21 mouse cellular contexts compared by ENCODE assay signal in genomic region chr1:42006235-42006634, GRCm38 (mm10).
DNase-seq lines count a peak whose midpoint lies in the region; ATAC-seq lines count a peak whose summit lies in the region.
"Had no signal": no experiment of that assay in that cellular context is flagged by ENCODE, and none has a peak within 500 bp of the region (broad histone marks: within the 10 kb centered on the region; RNA-seq: fewer than 3 reads in every experiment).

No protein-coding gene starts in this region.

- no peak overlapping the region for H3K9ac ChIP-seq in embryonic facial prominence, embryonic 14.5 days (ENCODE audit: low read depth, low read length)
- H3K9ac ChIP-seq: embryonic facial prominence, embryonic 12.5 days; heart, embryonic 15.5 days; midbrain, embryonic 12.5 days; stomach, embryonic 15.5 days had no signal

- WGBS in embryonic facial prominence, embryonic 14.5 days: 70% methylated on average over 6 of the region's 6 CpGs
- 89% methylated on average over 6 of the region's 6 CpGs for WGBS in embryonic facial prominence, embryonic 10.5 days

- intact Hi-C loops in left cerebral cortex, postnatal 25 days (cut with DNase I): no loop called here
- intact Hi-C loops in left cerebral cortex, postnatal 10 days (cut with DNase I): no loop called here
- intact Hi-C loops in heart, postnatal 25 days (cut with DNase I): no loop called here

- H3K9me3 ChIP-seq in embryonic facial prominence, embryonic 14.5 days (ENCODE audit: control insufficient read depth, low read length): no peaks in the 10 kb centered on the region
- no peaks in the 10 kb centered on the region for H3K9me3 ChIP-seq in embryonic facial prominence, embryonic 10.5 days
- H3K9me3 ChIP-seq: embryonic facial prominence, embryonic 12.5 days; heart, embryonic 15.5 days; hindbrain, embryonic 10.5 days; midbrain, embryonic 12.5 days; stomach, embryonic 15.5 days had no signal

- H3K27me3 ChIP-seq in embryonic facial prominence, embryonic 14.5 days (replicated peaks; ENCODE audit: control insufficient read depth, insufficient read depth, low read length): no peaks in the 10 kb centered on the region
- H3K27me3 ChIP-seq in embryonic facial prominence, embryonic 10.5 days (replicated peaks; ENCODE audit: low read depth, poor library complexity, severe bottlenecking): no peaks in the 10 kb centered on the region
- H3K27me3 ChIP-seq: embryonic facial prominence, embryonic 12.5 days; heart, embryonic 15.5 days; midbrain, embryonic 12.5 days; stomach, embryonic 15.5 days had no signal

- peak; percentile 17 for DNase-seq in embryonic facial prominence, embryonic 14.5 days (ENCODE audit: low spot score)
- no peak for DNase-seq in embryonic facial prominence, embryonic 10.5 days (ENCODE audit: low spot score)
- peak; percentile 12 to 71 for DNase-seq in left cerebral cortex, postnatal 25 days (ENCODE audit: low spot score in 2 of 2)
- DNase-seq in left cerebral cortex, postnatal 10 days (ENCODE audit: extremely low spot score in 1 of 2, low spot score in 2 of 2): no peak
- DNase-seq in layer of hippocampus, postnatal 36 days: peak; percentile 16 to 43
- DNase-seq in heart, postnatal 25 days (ENCODE audit: low spot score): no peak
- no peak for DNase-seq in retina, postnatal 1 day
- DNase-seq: heart, adult 11 months; kidney, adult 8-10 months; kidney, postnatal 36 days; liver; lung, adult 18-20 months; lung, postnatal 4 days; thymus, postnatal 25 days had no signal

- no peak for ATAC-seq in embryonic facial prominence, embryonic 14.5 days (ENCODE audit: low read depth)
- no peak for ATAC-seq in megakaryocyte, adult 5-6 weeks (ENCODE audit: poor library complexity, severe bottlenecking)
- ATAC-seq: inflammation-experienced regulatory T-cells, adult 6 months had no signal

- H3K27ac ChIP-seq in embryonic facial prominence, embryonic 14.5 days (replicated peaks; ENCODE audit: low read depth, low read length): no peak overlapping the region
- H3K27ac ChIP-seq in embryonic facial prominence, embryonic 10.5 days (replicated peaks): no peak overlapping the region
- H3K27ac ChIP-seq: embryonic facial prominence, embryonic 12.5 days; heart, embryonic 15.5 days; hindbrain, embryonic 10.5 days; midbrain, embryonic 12.5 days; stomach, embryonic 15.5 days had no signal

- H3K4me3 ChIP-seq in embryonic facial prominence, embryonic 14.5 days (ENCODE audit: low read depth, low read length): no peak overlapping the region
- no peak overlapping the region for H3K4me3 ChIP-seq in embryonic facial prominence, embryonic 10.5 days
- H3K4me3 ChIP-seq: embryonic facial prominence, embryonic 12.5 days; heart, embryonic 15.5 days; hindbrain, embryonic 10.5 days; midbrain, embryonic 12.5 days; stomach, embryonic 15.5 days had no signal

- no peaks in the 10 kb centered on the region for H3K4me1 ChIP-seq in embryonic facial prominence, embryonic 14.5 days (ENCODE audit: control insufficient read depth, insufficient read depth, low read length)
- no peaks in the 10 kb centered on the region for H3K4me1 ChIP-seq in embryonic facial prominence, embryonic 10.5 days
- H3K4me1 ChIP-seq: embryonic facial prominence, embryonic 12.5 days; heart, embryonic 15.5 days; hindbrain, embryonic 10.5 days; midbrain, embryonic 12.5 days; stomach, embryonic 15.5 days had no signal

- no peaks in the 10 kb centered on the region for H3K36me3 ChIP-seq in embryonic facial prominence, embryonic 14.5 days (ENCODE audit: control insufficient read depth, insufficient read depth, low read length)
- H3K36me3 ChIP-seq in embryonic facial prominence, embryonic 10.5 days (replicated peaks): no peaks in the 10 kb centered on the region
- H3K36me3 ChIP-seq: embryonic facial prominence, embryonic 12.5 days; heart, embryonic 15.5 days; hindbrain, embryonic 10.5 days; midbrain, embryonic 12.5 days; stomach, embryonic 15.5 days had no signal

- H3K4me2 ChIP-seq in embryonic facial prominence, embryonic 14.5 days (ENCODE audit: low read depth, low read length): no peak overlapping the region
- H3K4me2 ChIP-seq: embryonic facial prominence, embryonic 12.5 days; heart, embryonic 15.5 days; midbrain, embryonic 12.5 days; stomach, embryonic 15.5 days had no signal

Comparison
In these comparisons a context has a peak if more than half of its experiments do, and no peak if none do; other contexts are left out.
1. DNase-seq: peak in embryonic facial prominence, embryonic 14.5 days (single experiment), left cerebral cortex, postnatal 25 days (2 of 2) and layer of hippocampus, postnatal 36 days (2 of 2); none in embryonic facial prominence, embryonic 10.5 days (single experiment), left cerebral cortex, postnatal 10 days (0 of 2), heart, postnatal 25 days (single experiment) and retina, postnatal 1 day (single experiment).